In genomic region chr1:55213475-55213874, GRCm38 (mm10) we compare ENCODE assay signal across 27 mouse cellular contexts. TPM values are rescaled to one million over a fixed set of nuclear protein-coding genes. Genes with fewer than 3 reads are reported as not detected.
DNase-seq lines count a peak whose midpoint lies in the region; ATAC-seq and TF ChIP-seq lines count a peak whose summit lies in the region.
"Had no signal": no experiment of that assay in that cellular context is flagged by ENCODE, and none has a peak within 500 bp of the region (broad histone marks: within the 10 kb centered on the region; RNA-seq: fewer than 3 reads in every experiment).

No protein-coding gene starts in this region.

- no peak overlapping the region for H3K4me2 ChIP-seq in kidney, embryonic 14.5 days (replicated peaks; ENCODE audit: low read depth, low read length)
- H3K4me2 ChIP-seq in intestine, postnatal 0 days (replicated peaks; ENCODE audit: low read depth) = peak overlapping the region; percentile 48
- H3K4me2 ChIP-seq: embryonic facial prominence, embryonic 13.5 days; forebrain, embryonic 13.5 days; heart, embryonic 15.5 days; hindbrain, embryonic 13.5 days had no signal

- no peak for DNase-seq in kidney, adult 18-20 months
- peak; percentile 48 for DNase-seq in lung, postnatal 36 days
- DNase-seq in lung, adult 2 months = no peak
- no peak for DNase-seq in cerebellum, postnatal 25 days
- no peak for DNase-seq in ovary, adult 18-20 months (ENCODE audit: low spot score)
- DNase-seq: adrenal gland, adult 8-10 months; cerebellum, adult 11-12 months; cerebellum, postnatal 14 days; embryo, embryonic 11 days; gastrocnemius, postnatal 36 days; heart, postnatal 36 days; liver, postnatal 0 days; midbrain, embryonic 14.5 days; right cerebral cortex, postnatal 14 days; spleen, adult 18-20 months; thymus, postnatal 36 days had no signal

- H3K4me3 ChIP-seq in kidney, embryonic 14.5 days (ENCODE audit: low read length) = no peak overlapping the region
- no peak overlapping the region for H3K4me3 ChIP-seq in lung, adult 2 months (replicated peaks; ENCODE audit: extremely low read depth, low read depth, low read length)
- no peak overlapping the region for H3K4me3 ChIP-seq in intestine, postnatal 0 days (ENCODE audit: low read depth, low read length)
- H3K4me3 ChIP-seq: embryonic facial prominence, embryonic 13.5 days; erythroblast, embryonic 14.5 days; forebrain, embryonic 13.5 days; heart, embryonic 15.5 days; hindbrain, embryonic 13.5 days; megakaryocyte, embryonic 14.5 days had no signal

- no peaks in the 10 kb centered on the region for H3K9me3 ChIP-seq in kidney, embryonic 14.5 days (ENCODE audit: control insufficient read depth, low read length)
- H3K9me3 ChIP-seq in intestine, postnatal 0 days (ENCODE audit: control insufficient read depth) = no peaks in the 10 kb centered on the region
- H3K9me3 ChIP-seq: embryonic facial prominence, embryonic 13.5 days; forebrain, embryonic 13.5 days; heart, embryonic 15.5 days; hindbrain, embryonic 13.5 days; megakaryocyte, embryonic 14.5 days had no signal

- no peaks in the 10 kb centered on the region for H3K36me3 ChIP-seq in kidney, embryonic 14.5 days (ENCODE audit: control insufficient read depth, insufficient read depth, low read length)
- H3K36me3 ChIP-seq in intestine, postnatal 0 days (ENCODE audit: control insufficient read depth, insufficient read depth) = no peaks in the 10 kb centered on the region
- H3K36me3 ChIP-seq: heart, embryonic 15.5 days; hindbrain, embryonic 13.5 days had no signal

- H3K9ac ChIP-seq in kidney, embryonic 14.5 days (ENCODE audit: low read depth, low read length) = no peak overlapping the region
- no peak overlapping the region for H3K9ac ChIP-seq in intestine, postnatal 0 days (ENCODE audit: low read depth, low read length)
- H3K9ac ChIP-seq: embryonic facial prominence, embryonic 13.5 days; forebrain, embryonic 13.5 days; heart, embryonic 15.5 days; hindbrain, embryonic 13.5 days; liver, postnatal 0 days had no signal

- 0 out of 2 replicates have a peak, but pooled peaks cover 3% of the 10 kb centered on the region for H3K4me1 ChIP-seq in kidney, embryonic 14.5 days (ENCODE audit: control insufficient read depth, insufficient read depth, low read length)
- H3K4me1 ChIP-seq in lung, adult 2 months (ENCODE audit: control insufficient read depth, insufficient read depth, low read length) = peaks cover 3% of the 10 kb centered on the region; the same call in 1 of the 2 replicates
- H3K4me1 ChIP-seq in intestine, postnatal 0 days (replicated peaks; ENCODE audit: control insufficient read depth, insufficient read depth, low read length) = peaks cover 2% of the 10 kb centered on the region; the same call in 1 of the 2 replicates

- ATAC-seq in kidney, embryonic 14.5 days (ENCODE audit: low FRiP score, low TSS enrichment) = peak; percentile 54; the same call in 1 of the 2 replicates
- peak; percentile 67 for ATAC-seq in intestine, postnatal 0 days
- no peak for ATAC-seq in activated CD4-positive, CD25-positive, alpha-beta regulatory T cell, adult 4 months
- ATAC-seq: forebrain, embryonic 13.5 days; inflammation-experienced regulatory T-cells, adult 6 months; liver, postnatal 0 days had no signal

- H3K27ac ChIP-seq in kidney, embryonic 14.5 days (ENCODE audit: low read depth, low read length) = no peak overlapping the region
- H3K27ac ChIP-seq in intestine, postnatal 0 days (ENCODE audit: low read depth, low read length) = no peak overlapping the region
- H3K27ac ChIP-seq: embryonic facial prominence, embryonic 13.5 days; forebrain, embryonic 13.5 days; heart, embryonic 15.5 days; hindbrain, embryonic 13.5 days; kidney, postnatal 0 days had no signal

- WGBS in kidney, embryonic 14.5 days = 30% methylated on average over 6 of the region's 6 CpGs
- WGBS in lung, adult 2 months = 35% methylated on average over 6 of the region's 6 CpGs
- 31% methylated on average over 6 of the region's 6 CpGs for WGBS in intestine, postnatal 0 days

- no peak for TF ChIP-seq POLR2A in lung, adult 2 months (IDR thresholded peaks at IDR 0.05; ENCODE audit: borderline replicate concordance, extremely low read depth, low read depth, low read length)

- H3K27me3 ChIP-seq in kidney, embryonic 14.5 days (ENCODE audit: control insufficient read depth, insufficient read depth, low read length) = no peaks in the 10 kb centered on the region
- no peaks in the 10 kb centered on the region for H3K27me3 ChIP-seq in intestine, postnatal 0 days (replicated peaks; ENCODE audit: control insufficient read depth, insufficient read depth, low read length)
- H3K27me3 ChIP-seq: embryonic facial prominence, embryonic 13.5 days; forebrain, embryonic 13.5 days; heart, embryonic 15.5 days; hindbrain, embryonic 13.5 days; megakaryocyte, embryonic 14.5 days had no signal

- TF ChIP-seq CTCF in lung, adult 2 months (IDR thresholded peaks at IDR 0.05; ENCODE audit: insufficient read depth, low read length) = no peak
- TF ChIP-seq CTCF in intestine, postnatal 0 days (IDR thresholded peaks at IDR 0.05; ENCODE audit: low read depth) = peak; percentile 24; the same call in 1 of the 2 replicates

RNA-seq across cellular contexts. Expression of gene Rftn2, which starts 13.1 kb away (rescaled TPM):
- 4.8 and 6.6 TPM in 2 replicates for polyA plus RNA-seq in kidney, embryonic 14.5 days (2014; fragmentation: Nextera tagmentation; extraction: Ambion mirVana)
- 6.1 and 10.9 TPM in 2 replicates for polyA plus RNA-seq in lung, adult 2 months (2012; rRNA removed)
- polyA plus RNA-seq in intestine, postnatal 0 days (2015; fragmentation: Nextera tagmentation; extraction: Ambion mirVana) = 2.8 and 3.4 TPM in 2 replicates
- 1 to 10 TPM; 2.8 to 3.5 TPM for polyA plus RNA-seq in activated CD4-positive, CD25-positive, alpha-beta regulatory T cell, adult 4 months (2017; shearing (Covaris generic))
- polyA plus RNA-seq: erythroblast, embryonic 14.5 days had no signal

RNA-seq across cellular contexts. Expression of gene Mars2, which starts 23.5 kb away (rescaled TPM):
- 2.1 and 2.4 TPM in 2 replicates for polyA plus RNA-seq in kidney, embryonic 14.5 days (2014; fragmentation: Nextera tagmentation; extraction: Ambion mirVana)
- polyA plus RNA-seq in lung, adult 2 months (2012; rRNA removed) = 1.4 and 1.5 TPM in 2 replicates
- 1.7 and 1.9 TPM in 2 replicates for polyA plus RNA-seq in intestine, postnatal 0 days (2015; fragmentation: Nextera tagmentation; extraction: Ambion mirVana)
- polyA plus RNA-seq in activated CD4-positive, CD25-positive, alpha-beta regulatory T cell, adult 4 months (2017; shearing (Covaris generic)) = 1 to 10 TPM; 2.6 to 2.7 TPM
